Mouse (Mus musculus) midbrain, embryonic 11.5 days (tissue): Measurements from ENCODE around the gene Hsd11b2. TPM values are rescaled to one million over a fixed set of nuclear protein-coding genes. Genes with fewer than 3 reads are reported as not detected.

Source experiments
- ATAC-seq: fragments of 200-750 bp; cut with Nextera tagmentation; 2 replicates; pipeline ENCODE4 v1.8.0; 2017; ENCODE audit warnings: moderate TSS enrichment, moderate library complexity; ENCODE audit not compliant: low FRiP score
- DNase-seq: peaks from one replicate; pipeline ENCODE4 v3.0.0; 2015; ENCODE audit warnings: low spot score; ENCODE audit errors: missing footprints
- H3K27ac ChIP-seq: fragments of 300-500 bp; sonication (generic); 2 replicates; pipeline ENCODE4 v1.5.1; 2014; ENCODE audit warnings: low read depth, low read length
- H3K27me3 ChIP-seq: fragments of 300-500 bp; sonication (generic); 2 replicates; pipeline ENCODE4 v1.6.1; 2014; ENCODE audit warnings: mild to moderate bottlenecking, low read length, moderate library complexity, mixed read lengths; ENCODE audit not compliant: control insufficient read depth, insufficient read depth
- H3K36me3 ChIP-seq: fragments of 300-500 bp; sonication (generic); 2 replicates; pipeline ENCODE4 v1.6.1; 2014; ENCODE audit warnings: mild to moderate bottlenecking, low read length, moderate library complexity, mixed read lengths; ENCODE audit not compliant: control insufficient read depth, insufficient read depth
- H3K4me1 ChIP-seq: fragments of 300-500 bp; sonication (generic); 2 replicates; pipeline ENCODE4 v1.6.1; 2014; ENCODE audit warnings: low read length; ENCODE audit not compliant: control insufficient read depth, insufficient read depth
- H3K4me2 ChIP-seq: fragments of 300-500 bp; sonication (generic); 2 replicates; pipeline ENCODE4 v1.6.1; 2014; ENCODE audit warnings: mild to moderate bottlenecking, moderate library complexity
- H3K4me3 ChIP-seq: fragments of 300-500 bp; sonication (generic); 2 replicates; pipeline ENCODE4 v1.5.1; 2014; ENCODE audit warnings: low read depth, low read length
- H3K9ac ChIP-seq: fragments of 300-500 bp; sonication (generic); 2 replicates; pipeline ENCODE4 v1.6.1; 2014; ENCODE audit warnings: low read length
- H3K9me3 ChIP-seq: fragments of 300-500 bp; sonication (generic); 2 replicates; pipeline ENCODE4 v1.6.1; 2016; ENCODE audit warnings: low read length; ENCODE audit not compliant: control insufficient read depth
- WGBS: fragments of 180-500 bp; shearing (Covaris S2); extraction: QIAGEN DNeasy Blood & Tissue Kit; methylation state at CpG from one replicate; pipeline ENCODE4 v1.1.7; 2014; 5-methylcytosine and 5-hydroxymethylcytosine counted together
- polyA plus RNA-seq: library from polyadenylated mRNA; unstranded; fragments of >200 nt; fragmentation: Nextera tagmentation; extraction: Ambion mirVana; gene quantifications from 2 replicates; pipeline ENCODE4 v1.2.1, GENCODE M21; 2014

Hsd11b2 gene
- polyA plus RNA-seq, 1 experiment from 2014 or later: 24.3 TPM

DNA sequence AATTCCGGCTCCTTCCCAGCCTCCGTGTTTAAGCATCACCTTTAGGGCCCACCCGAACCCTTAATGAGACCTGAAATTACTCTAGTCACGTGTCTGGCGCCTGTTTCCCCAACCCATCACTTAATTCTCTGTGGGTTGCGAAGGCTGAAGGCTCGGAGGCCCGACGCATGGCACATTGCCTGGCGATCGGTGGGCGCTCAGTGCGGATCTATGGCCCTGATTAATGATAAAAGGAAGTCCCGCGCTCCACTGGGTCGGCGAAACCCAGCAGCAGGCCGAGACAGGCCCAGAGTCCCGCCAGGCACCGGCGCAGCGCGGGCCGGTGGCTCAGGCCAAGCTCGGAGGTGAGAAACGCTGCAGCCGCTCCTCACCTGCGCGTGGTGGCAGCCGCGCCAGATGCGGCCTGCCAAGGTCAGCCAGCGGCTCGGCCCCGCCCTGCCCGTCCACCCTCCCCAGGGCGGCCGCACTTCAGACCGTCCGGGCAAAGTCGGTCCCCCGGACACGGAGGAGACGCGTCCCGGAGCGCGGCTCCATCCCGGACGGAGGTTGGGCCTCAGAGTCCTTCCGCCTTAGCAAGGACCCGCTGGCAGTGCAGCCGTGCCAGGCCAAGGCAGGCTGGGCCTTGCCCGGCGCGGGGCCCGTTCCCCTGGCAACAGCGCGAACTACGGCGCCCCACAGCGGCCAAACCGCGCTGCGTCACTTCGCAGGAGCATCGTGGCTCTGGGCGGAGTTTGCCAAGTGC, 21.9 kb upstream of the Hsd11b2 start, which contains the start of gene Zdhhc1:
Zdhhc1 (minus strand) TSS at position 464 of the 742 bp plus-strand sequence.
- H3K4me2 ChIP-seq: peak within 1 kb of the TSS; percentile 93
- H3K9ac ChIP-seq: peak within 1 kb of the TSS; percentile 79
- 0 out of 2 replicates have a peak within 1 kb of the TSS, but pooled peaks have one; percentile 8 for H3K27ac ChIP-seq
- ATAC-seq: peak; percentile 92
- WGBS: under 1% methylated on average over 67 of the region's 68 CpGs
- no peaks in the 10 kb centered on the region for H3K27me3 ChIP-seq
- no peaks in the 10 kb centered on the region for H3K9me3 ChIP-seq
- peaks cover 13% of the 10 kb centered on the region for H3K4me1 ChIP-seq
- no peaks in the 10 kb centered on the region for H3K36me3 ChIP-seq
- H3K4me3 ChIP-seq: peak within 1 kb of the TSS; percentile 78
- DNase-seq: peak; percentile 99

DNA sequence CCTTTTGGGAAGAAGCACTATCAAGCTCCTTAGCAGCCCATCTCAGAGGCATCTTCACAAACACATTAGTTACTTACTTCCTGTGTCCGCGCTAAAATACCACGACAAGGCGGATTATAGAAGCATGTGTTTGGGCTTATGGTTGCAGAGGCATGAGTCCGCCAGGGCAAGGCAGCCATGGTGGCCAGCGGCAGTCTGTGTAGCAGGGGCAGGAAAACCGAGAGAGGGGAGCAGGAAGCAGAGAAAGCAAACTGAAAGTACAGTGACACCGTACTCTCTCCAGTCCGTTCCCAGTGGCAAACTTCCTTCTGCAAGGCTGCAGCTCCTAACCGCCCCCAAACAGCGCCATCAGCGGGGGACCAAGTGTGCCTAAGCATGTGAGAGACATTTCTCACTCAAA, 18.8 kb upstream of the Hsd11b2 start:
- Histone ChIP-seq H3K27me3 (no peaks in the 10 kb centered on the region), H3K9ac (no peak overlapping the region), H3K9me3 (no peaks in the 10 kb centered on the region), H3K36me3 (no peaks in the 10 kb centered on the region), H3K27ac (no peak overlapping the region), H3K4me1 (peaks cover 13% of the 10 kb centered on the region), H3K4me3 (no peak overlapping the region), H3K4me2 (no peak overlapping the region)
- DNase-seq: no peak
- 75% methylated on average over 12 of the region's 12 CpGs for WGBS
- ATAC-seq: no peak

GRCm38 (mm10) chr8:105504617-105505016, 13.9 kb upstream of the Hsd11b2 start:
- Histone ChIP-seq H3K4me1 (peaks cover 2% of the 10 kb centered on the region; the same call in 1 of the 2 replicates), H3K27me3 (no peaks in the 10 kb centered on the region), H3K4me2 (no peak overlapping the region), H3K9me3 (no peaks in the 10 kb centered on the region), H3K36me3 (no peaks in the 10 kb centered on the region), H3K9ac (no peak overlapping the region), H3K4me3 (no peak overlapping the region), H3K27ac (no peak overlapping the region)
- 92% methylated on average over 3 of the region's 3 CpGs for WGBS
- DNase-seq (no peak), ATAC-seq (no peak)

- DNase-seq (no peak), ATAC-seq (no peak)
- WGBS: 79% methylated on average over 6 of the region's 6 CpGs
- Histone ChIP-seq H3K4me3 (no peak overlapping the region), H3K27ac (no peak overlapping the region), H3K4me2 (no peak overlapping the region), H3K36me3 (no peaks in the 10 kb centered on the region), H3K27me3 (no peaks in the 10 kb centered on the region), H3K4me1 (peaks cover 2% of the 10 kb centered on the region; the same call in 1 of the 2 replicates), H3K9me3 (no peaks in the 10 kb centered on the region), H3K9ac (no peak overlapping the region)
Measured at GRCm38 (mm10) chr8:105506977-105507376, 11.6 kb upstream of the Hsd11b2 start.

GRCm38 (mm10) chr8:105508758-105509157, 9.8 kb upstream of the Hsd11b2 start:
- peaks cover 2% of the 10 kb centered on the region; the same call in 1 of the 2 replicates for H3K4me1 ChIP-seq
- H3K4me2 ChIP-seq: no peak overlapping the region
- H3K27ac ChIP-seq: no peak overlapping the region
- no peaks in the 10 kb centered on the region for H3K27me3 ChIP-seq
- DNase-seq: peak; percentile 85
- H3K9me3 ChIP-seq: no peaks in the 10 kb centered on the region
- H3K9ac ChIP-seq: no peak overlapping the region
- 31% methylated on average over 1 of the region's 2 CpGs for WGBS
- no peak overlapping the region for H3K4me3 ChIP-seq
- no peaks in the 10 kb centered on the region for H3K36me3 ChIP-seq
- ATAC-seq: no peak

DNA sequence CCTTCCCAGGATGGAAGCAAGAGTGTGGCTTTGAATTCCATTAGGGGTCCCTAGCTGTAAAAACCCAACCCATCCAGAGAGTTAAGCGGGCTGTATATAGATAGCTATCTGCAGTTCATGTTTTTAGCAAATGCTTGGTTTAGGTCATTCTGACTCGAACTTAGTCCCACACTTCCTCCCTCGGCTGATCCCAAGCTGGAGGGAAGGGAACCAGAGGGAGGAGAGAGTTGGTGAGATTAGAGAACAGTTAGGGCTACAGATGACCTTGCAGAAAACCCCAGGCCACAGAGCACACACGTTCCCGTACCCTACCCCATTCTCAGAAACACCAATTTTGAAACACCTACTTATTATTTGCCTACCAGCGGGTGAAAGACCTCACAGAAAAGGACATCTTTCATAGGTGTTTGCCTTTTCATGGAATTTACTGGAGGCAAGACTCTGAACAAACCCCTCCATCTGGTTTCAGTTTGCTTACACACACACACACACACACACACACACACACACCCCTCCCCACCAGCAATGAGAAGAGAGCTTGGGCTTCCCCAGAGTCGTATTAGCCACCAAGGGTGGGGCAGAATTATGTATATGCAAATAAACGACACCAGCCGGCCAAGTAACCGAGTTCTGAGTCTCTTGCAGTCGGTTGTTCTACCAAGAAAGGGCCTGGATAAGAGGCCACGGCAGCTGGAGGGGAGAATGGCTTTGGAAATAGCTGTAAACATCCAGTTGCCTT, 8.4 kb upstream of the Hsd11b2 start:
- no peaks in the 10 kb centered on the region for H3K27me3 ChIP-seq
- WGBS: 61% methylated on average over 12 of the region's 12 CpGs
- no peak overlapping the region for H3K4me3 ChIP-seq
- H3K9ac ChIP-seq: no peak overlapping the region
- H3K9me3 ChIP-seq: no peaks in the 10 kb centered on the region
- H3K4me2 ChIP-seq: no peak overlapping the region
- DNase-seq: peak; percentile 74
- ATAC-seq: no peak
- peaks cover 2% of the 10 kb centered on the region; the same call in 1 of the 2 replicates for H3K4me1 ChIP-seq
- H3K27ac ChIP-seq: no peak overlapping the region
- H3K36me3 ChIP-seq: no peaks in the 10 kb centered on the region

DNA sequence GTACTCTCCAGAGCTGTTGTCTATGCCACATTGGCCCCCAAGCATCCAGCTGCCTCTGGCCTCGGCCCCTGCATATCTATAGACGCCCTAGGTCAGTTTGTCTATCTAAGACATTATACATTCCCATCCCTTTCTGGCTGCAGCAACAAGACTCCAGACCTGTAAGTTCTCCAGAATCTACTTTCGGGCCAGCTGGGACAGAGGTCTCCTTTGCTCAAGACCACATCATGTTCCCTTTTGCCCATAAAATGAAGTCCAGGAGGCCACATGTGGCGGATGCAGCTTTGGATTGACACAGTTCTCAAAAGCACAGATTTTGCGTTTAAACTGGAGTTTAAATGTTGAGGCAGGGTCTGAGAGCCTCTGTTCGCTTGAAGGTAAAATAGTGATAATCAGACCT, 4.4 kb upstream of the Hsd11b2 start:
- Histone ChIP-seq H3K9ac (no peak overlapping the region), H3K27ac (no peak overlapping the region), H3K4me1 (peaks cover 23% of the 10 kb centered on the region), H3K9me3 (no peaks in the 10 kb centered on the region), H3K4me2 (no peak overlapping the region), H3K36me3 (no peaks in the 10 kb centered on the region), H3K4me3 (no peak overlapping the region), H3K27me3 (peaks cover 6% of the 10 kb centered on the region; the same call in 1 of the 2 replicates)
- no peak for DNase-seq
- WGBS: 90% methylated on average over 6 of the region's 6 CpGs
- no peak for ATAC-seq

GRCm38 (mm10) chr8:105514656-105515055, 3.9 kb upstream of the Hsd11b2 start:
- H3K4me2 ChIP-seq: no peak overlapping the region
- no peak overlapping the region for H3K4me3 ChIP-seq
- peaks cover 6% of the 10 kb centered on the region; the same call in 1 of the 2 replicates for H3K27me3 ChIP-seq
- no peak for ATAC-seq
- no peak for DNase-seq
- no peak overlapping the region for H3K27ac ChIP-seq
- no peaks in the 10 kb centered on the region for H3K36me3 ChIP-seq
- H3K9me3 ChIP-seq: no peaks in the 10 kb centered on the region
- H3K9ac ChIP-seq: no peak overlapping the region
- WGBS: 80% methylated on average over 5 of the region's 5 CpGs
- peaks cover 28% of the 10 kb centered on the region for H3K4me1 ChIP-seq
